Mouse (Mus musculus) liver, adult 2 months (tissue): ENCODE results near the gene Fam107b. TPM values are rescaled to one million over a fixed set of nuclear protein-coding genes. Genes with fewer than 3 reads are reported as not detected.

Experiments
- DNase-seq: peaks from one replicate; pipeline ENCODE4 v3.0.0-alpha.2; 2011; ENCODE audit warnings: low read depth, low spot score; ENCODE audit errors: extremely low read depth
- H3K27ac ChIP-seq: fragments of 200-500 bp; replicated peaks from 2 replicates; pipeline ENCODE4 v1.5.1; 2012; ENCODE audit warnings: low read depth, mild to moderate bottlenecking, control low read depth, inconsistent platforms, low read length; ENCODE audit not compliant: insufficient read depth
- H3K27me3 ChIP-seq: fragments of 200-500 bp; 2 replicates; pipeline ENCODE4 v1.6.1; 2012; ENCODE audit warnings: mild to moderate bottlenecking, moderate library complexity, low read length, inconsistent platforms; ENCODE audit not compliant: control insufficient read depth, insufficient read depth
- H3K36me3 ChIP-seq: fragments of 200-500 bp; 2 replicates; pipeline ENCODE4 v1.6.1; 2012; ENCODE audit warnings: low read length, inconsistent platforms; ENCODE audit not compliant: control insufficient read depth, insufficient read depth
- H3K4me1 ChIP-seq: fragments of 200-500 bp; 2 replicates; pipeline ENCODE4 v1.6.1; 2011; ENCODE audit warnings: low read length; ENCODE audit not compliant: control insufficient read depth, insufficient read depth
- H3K4me3 ChIP-seq: fragments of 200-500 bp; 2 replicates; pipeline ENCODE4 v1.5.1; 2011; ENCODE audit warnings: low read depth, mild to moderate bottlenecking, control low read depth, low read length, moderate library complexity; ENCODE audit not compliant: insufficient read depth
- H3K79me2 ChIP-seq: fragments of 200-500 bp; 2 replicates; pipeline ENCODE4 v1.6.1; 2012; ENCODE audit warnings: inconsistent platforms, mild to moderate bottlenecking, low read length, moderate library complexity; ENCODE audit not compliant: control insufficient read depth, insufficient read depth
- H3K9ac ChIP-seq: fragments of 200-500 bp; 2 replicates; pipeline ENCODE4 v1.6.1; 2012; ENCODE audit warnings: low read depth, mild to moderate bottlenecking, control low read depth, inconsistent platforms, low read length
- CTCF ChIP-seq: fragments of 200-500 bp; IDR thresholded peaks from 2 replicates; pipeline ENCODE4 v1.5.1; 2011; ENCODE audit warnings: low read depth, low read length, control low read depth
- POLR2A ChIP-seq: fragments of 200-500 bp; IDR thresholded peaks from 2 replicates; pipeline ENCODE4 v1.6.1; 2011; ENCODE audit warnings: low read length, control low read depth; ENCODE audit not compliant: insufficient read depth; ENCODE audit errors: extremely low read depth
- WGBS: fragments of 180-500 bp; shearing (Covaris S2); methylation state at CpG from one replicate; pipeline ENCODE4 v1.1.7; 2018; 5-methylcytosine and 5-hydroxymethylcytosine counted together
- polyA plus RNA-seq: library from polyadenylated mRNA; depleted of rRNA; stranded (reverse); fragments of >200 nt; gene quantifications from 2 replicates; pipeline ENCODE4 v1.2.3, GENCODE M21; 2012
- total RNA-seq: library from RNA; depleted of rRNA; stranded (reverse); fragments of >200 nt; gene quantifications from 2 replicates; pipeline ENCODE4 v1.2.3, GENCODE M21; 2014

Fam107b gene
- total and polyA plus RNA-seq, 2 experiments: 13.7 to 68.6 TPM

GRCm38 (mm10) chr2:3600421-3600820 lies 30.1 kb downstream of the Fam107b start:
- H3K9ac ChIP-seq: no peak overlapping the region
- DNase-seq: no peak
- H3K4me3 ChIP-seq: no peak overlapping the region
- no peaks in the 10 kb centered on the region for H3K79me2 ChIP-seq
- no peaks in the 10 kb centered on the region for H3K4me1 ChIP-seq
- H3K36me3 ChIP-seq: no peaks in the 10 kb centered on the region
- TF ChIP-seq CTCF: no peak
- TF ChIP-seq POLR2A: no peak
- no peaks in the 10 kb centered on the region for H3K27me3 ChIP-seq
- 83% methylated on average over 3 of the region's 3 CpGs for WGBS
- H3K27ac ChIP-seq: no peak overlapping the region

GRCm38 (mm10) chr2:3602599-3602998 lies 32.3 kb downstream of the Fam107b start:
- WGBS: 47% methylated on average over 3 of the region's 3 CpGs
- no peak overlapping the region for H3K4me3 ChIP-seq
- TF ChIP-seq CTCF: no peak
- no peak overlapping the region for H3K9ac ChIP-seq
- H3K36me3 ChIP-seq: no peaks in the 10 kb centered on the region
- H3K27ac ChIP-seq: no peak overlapping the region
- no peaks in the 10 kb centered on the region for H3K4me1 ChIP-seq
- no peaks in the 10 kb centered on the region for H3K79me2 ChIP-seq
- no peaks in the 10 kb centered on the region for H3K27me3 ChIP-seq
- peak; percentile 76 for DNase-seq

GRCm38 (mm10) chr2:3603181-3603580 lies 32.9 kb downstream of the Fam107b start:
- peak; percentile 48 for DNase-seq
- no peaks in the 10 kb centered on the region for H3K79me2 ChIP-seq
- no peak overlapping the region for H3K9ac ChIP-seq
- no peak overlapping the region for H3K27ac ChIP-seq
- TF ChIP-seq CTCF (no peak), POLR2A (no peak)
- no peaks in the 10 kb centered on the region for H3K4me1 ChIP-seq
- no peak overlapping the region for H3K4me3 ChIP-seq
- no peaks in the 10 kb centered on the region for H3K36me3 ChIP-seq
- 61% methylated on average over 5 of the region's 5 CpGs for WGBS
- no peaks in the 10 kb centered on the region for H3K27me3 ChIP-seq

GRCm38 (mm10) chr2:3608868-3609854 lies 38.9 kb downstream of the Fam107b start:
- Histone ChIP-seq H3K27me3 (no peaks in the 10 kb centered on the region), H3K9ac (no peak overlapping the region), H3K27ac (no peak overlapping the region), H3K79me2 (no peaks in the 10 kb centered on the region), H3K4me3 (no peak overlapping the region), H3K36me3 (no peaks in the 10 kb centered on the region), H3K4me1 (peaks cover 2% of the 10 kb centered on the region; the same call in 1 of the 2 replicates)
- WGBS: 45% methylated on average over 8 of the region's 8 CpGs
- DNase-seq: no peak
- TF ChIP-seq POLR2A (no peak), CTCF (no peak)

- Histone ChIP-seq H3K4me1 (peaks cover 6% of the 10 kb centered on the region; the same call in 1 of the 2 replicates), H3K27me3 (no peaks in the 10 kb centered on the region), H3K36me3 (no peaks in the 10 kb centered on the region), H3K9ac (no peak overlapping the region), H3K4me3 (no peak overlapping the region), H3K79me2 (no peaks in the 10 kb centered on the region), H3K27ac (no peak overlapping the region)
- no peak for DNase-seq
- TF ChIP-seq POLR2A (no peak), CTCF (no peak)
- 97% methylated on average over 1 of the region's 1 CpGs for WGBS
Observed at GRCm38 (mm10) chr2:3618446-3618845, 48.2 kb downstream of the Fam107b start.

GRCm38 (mm10) chr2:3621568-3621967 lies 51.3 kb downstream of the Fam107b start:
- peaks cover 10% of the 10 kb centered on the region for H3K4me1 ChIP-seq
- no peaks in the 10 kb centered on the region for H3K79me2 ChIP-seq
- H3K27me3 ChIP-seq: no peaks in the 10 kb centered on the region
- H3K4me3 ChIP-seq: no peak overlapping the region
- WGBS: 77% methylated on average over 6 of the region's 6 CpGs
- no peaks in the 10 kb centered on the region for H3K36me3 ChIP-seq
- no peak overlapping the region for H3K9ac ChIP-seq
- no peak overlapping the region for H3K27ac ChIP-seq
- no peak for TF ChIP-seq POLR2A
- TF ChIP-seq CTCF: no peak
- no peak for DNase-seq
